Mouse (Mus musculus) heart, embryonic 11.5 days (tissue): ENCODE measurements at regions not wholly inside any gene's neighbourhood (a gene's known extent, or its start where the extent isn't known, plus 50 kb on each side); places are given as distances from the start of the nearest gene placed in this dataset.
"Not testable (repeated sequence)": the region's sequence is repeated elsewhere in the genome, so short reads cannot be mapped to it uniquely, and the experiment has no call there.

Experiments used
- ATAC-seq: fragments of 200-750 bp; cut with Nextera tagmentation; replicated peaks from 2 replicates; pipeline ENCODE4 v1.8.0; 2017; ENCODE audit warnings: moderate library complexity; ENCODE audit not compliant: insufficient number of reproducible peaks, low FRiP score, low TSS enrichment
- H3K27ac ChIP-seq: fragments of 300-500 bp; sonication (generic); 2 replicates; pipeline ENCODE4 v1.5.1; 2014; ENCODE audit warnings: mild to moderate bottlenecking, low read depth, low read length
- H3K27me3 ChIP-seq: fragments of 300-500 bp; sonication (generic); 2 replicates; pipeline ENCODE4 v1.6.1; 2014; ENCODE audit warnings: mild to moderate bottlenecking, low read length, mixed read lengths; ENCODE audit not compliant: control insufficient read depth, insufficient read depth
- H3K36me3 ChIP-seq: fragments of 300-500 bp; sonication (generic); 2 replicates; pipeline ENCODE4 v1.6.1; 2014; ENCODE audit warnings: mild to moderate bottlenecking, low read length, moderate library complexity, mixed read lengths; ENCODE audit not compliant: control insufficient read depth, insufficient read depth
- H3K4me1 ChIP-seq: fragments of 300-500 bp; sonication (generic); 2 replicates; pipeline ENCODE4 v1.6.1; 2014; ENCODE audit warnings: low read length; ENCODE audit not compliant: control insufficient read depth, insufficient read depth
- H3K4me2 ChIP-seq: fragments of 300-500 bp; sonication (generic); 2 replicates; pipeline ENCODE4 v1.6.1; 2014; ENCODE audit warnings: mild to moderate bottlenecking, moderate library complexity
- H3K4me3 ChIP-seq: fragments of 300-500 bp; sonication (generic); 2 replicates; pipeline ENCODE4 v1.5.1; 2014; ENCODE audit warnings: low read depth, low read length
- H3K9ac ChIP-seq: fragments of 300-500 bp; sonication (generic); 2 replicates; pipeline ENCODE4 v1.6.1; 2014; ENCODE audit warnings: mild to moderate bottlenecking, low read depth, low read length, moderate library complexity
- H3K9me3 ChIP-seq: fragments of 300-500 bp; sonication (generic); replicated peaks from 2 replicates; pipeline ENCODE4 v1.6.1; 2016; ENCODE audit warnings: low read length; ENCODE audit not compliant: control insufficient read depth
- WGBS: fragments of 180-500 bp; shearing (Covaris S2); extraction: QIAGEN DNeasy Blood & Tissue Kit; methylation state at CpG from one replicate; pipeline ENCODE4 v1.1.7; 2014; ENCODE audit not compliant: insufficient replicate concordance; 5-methylcytosine and 5-hydroxymethylcytosine counted together

GRCm38 (mm10) chr13:7233399-7233798 lies 584.8 kb upstream of the Pfkp start:
- Histone ChIP-seq H3K27ac (no peak overlapping the region), H3K9ac (no peak overlapping the region), H3K36me3 (no peaks in the 10 kb centered on the region), H3K4me1 (no peaks in the 10 kb centered on the region), H3K9me3 (no peaks in the 10 kb centered on the region), H3K27me3 (no peaks in the 10 kb centered on the region), H3K4me2 (no peak overlapping the region), H3K4me3 (no peak overlapping the region)
- no peak for ATAC-seq
- 30% methylated on average over 2 of the region's 2 CpGs for WGBS

- Histone ChIP-seq H3K9ac (no peak overlapping the region), H3K36me3 (no peaks in the 10 kb centered on the region), H3K4me3 (no peak overlapping the region), H3K9me3 (no peaks in the 10 kb centered on the region), H3K4me2 (no peak overlapping the region), H3K4me1 (no peaks in the 10 kb centered on the region), H3K27me3 (no peaks in the 10 kb centered on the region), H3K27ac (no peak overlapping the region)
- no peak for ATAC-seq
- WGBS = 79% methylated on average over 5 of the region's 5 CpGs
These were observed 558.1 kb upstream of the Pfkp start for GRCm38 (mm10) chr13:7206626-7207211.

GRCm38 (mm10) chr13:7195990-7196389 lies 547.4 kb upstream of the Pfkp start:
- no peaks in the 10 kb centered on the region for H3K9me3 ChIP-seq
- H3K27ac ChIP-seq = no peak overlapping the region
- H3K27me3 ChIP-seq = no peaks in the 10 kb centered on the region
- no peaks in the 10 kb centered on the region for H3K36me3 ChIP-seq
- H3K4me1 ChIP-seq = no peaks in the 10 kb centered on the region
- no peak for ATAC-seq
- H3K4me3 ChIP-seq = no peak overlapping the region
- 71% methylated on average over 6 of the region's 6 CpGs for WGBS
- no peak overlapping the region for H3K9ac ChIP-seq
- H3K4me2 ChIP-seq = no peak overlapping the region

GRCm38 (mm10) chr13:7182216-7182751 lies 533.7 kb upstream of the Pfkp start:
- 73% methylated on average over 4 of the region's 4 CpGs for WGBS
- Histone ChIP-seq H3K4me3 (no peak overlapping the region), H3K27ac (no peak overlapping the region), H3K4me1 (no peaks in the 10 kb centered on the region), H3K9ac (no peak overlapping the region), H3K4me2 (no peak overlapping the region), H3K27me3 (no peaks in the 10 kb centered on the region), H3K36me3 (no peaks in the 10 kb centered on the region), H3K9me3 (no peaks in the 10 kb centered on the region)
- no peak for ATAC-seq

- ATAC-seq = no peak
- H3K4me2 ChIP-seq = no peak overlapping the region
- H3K9me3 ChIP-seq = peaks cover 3% of the 10 kb centered on the region; the same call in 1 of the 2 replicates
- no peak overlapping the region for H3K4me3 ChIP-seq
- H3K36me3 ChIP-seq = no peaks in the 10 kb centered on the region
- H3K4me1 ChIP-seq = no peaks in the 10 kb centered on the region
- H3K27me3 ChIP-seq = no peaks in the 10 kb centered on the region
- H3K9ac ChIP-seq = no peak overlapping the region
- no peak overlapping the region for H3K27ac ChIP-seq
- 63% methylated on average over 9 of the region's 9 CpGs for WGBS
These were observed 527.1 kb upstream of the Pfkp start for GRCm38 (mm10) chr13:7175561-7176160.

- H3K4me2 ChIP-seq, H3K4me3 ChIP-seq, H3K4me1 ChIP-seq, H3K27ac ChIP-seq, H3K36me3 ChIP-seq, H3K27me3 ChIP-seq, H3K9me3 ChIP-seq, H3K9ac ChIP-seq, ATAC-seq: not testable (repeated sequence)
- WGBS = 86% methylated on average over 3 of the region's 3 CpGs
These were observed 521.5 kb upstream of the Pfkp start for GRCm38 (mm10) chr13:7170035-7170434.

GRCm38 (mm10) chr13:7146337-7146736 lies 497.8 kb upstream of the Pfkp start:
- Histone ChIP-seq H3K9me3 (no peaks in the 10 kb centered on the region), H3K9ac (no peak overlapping the region), H3K4me1 (no peaks in the 10 kb centered on the region), H3K36me3 (no peaks in the 10 kb centered on the region), H3K27ac (no peak overlapping the region), H3K4me3 (no peak overlapping the region), H3K4me2 (no peak overlapping the region), H3K27me3 (no peaks in the 10 kb centered on the region)
- WGBS = 74% methylated on average over 4 of the region's 4 CpGs
- no peak; the same call in 1 of the 2 replicates for ATAC-seq

GRCm38 (mm10) chr13:7110572-7110971 lies 462.0 kb upstream of the Pfkp start:
- Histone ChIP-seq H3K27ac (no peak overlapping the region), H3K4me1 (no peaks in the 10 kb centered on the region), H3K9me3 (no peaks in the 10 kb centered on the region), H3K4me2 (no peak overlapping the region), H3K27me3 (no peaks in the 10 kb centered on the region), H3K9ac (no peak overlapping the region), H3K36me3 (no peaks in the 10 kb centered on the region), H3K4me3 (no peak overlapping the region)
- ATAC-seq = no peak
- WGBS = 84% methylated on average over 4 of the region's 4 CpGs

- H3K27ac ChIP-seq = no peak overlapping the region
- ATAC-seq = no peak
- H3K4me1 ChIP-seq = no peaks in the 10 kb centered on the region
- no peaks in the 10 kb centered on the region for H3K27me3 ChIP-seq
- H3K36me3 ChIP-seq = no peaks in the 10 kb centered on the region
- H3K4me2 ChIP-seq = no peak overlapping the region
- no peaks in the 10 kb centered on the region for H3K9me3 ChIP-seq
- 59% methylated on average over 4 of the region's 4 CpGs for WGBS
- no peak overlapping the region for H3K9ac ChIP-seq
- H3K4me3 ChIP-seq = no peak overlapping the region
These were observed 454.7 kb upstream of the Pfkp start for GRCm38 (mm10) chr13:7103289-7103688.
